Mouse (Mus musculus): ENCODE measurements at regions not wholly inside any gene's neighbourhood (a gene's known extent, or its start where the extent isn't known, plus 50 kb on each side); places are given as distances from the start of the nearest gene placed in this dataset.
A peak's percentile ranks its signal among the peaks of the same experiment; 100 is the strongest.

- H3K9ac ChIP-seq: no peak overlapping the region
- WGBS: 70% methylated on average over 1 of the region's 1 CpGs
- ATAC-seq (replicated peaks; ENCODE audit: low FRiP score): no peak
Observed at GRCm38 (mm10) chr16:78877941-78878340, 52.8 kb upstream of the Chodl start.

GRCm38 (mm10) chr16:78859006-78859405 is 71.7 kb upstream of the Chodl start:
- 85% methylated on average over 4 of the region's 4 CpGs for WGBS
- Histone ChIP-seq H3K4me1 (no peaks in the 10 kb centered on the region), H3K27ac (no peak overlapping the region), H3K9me3 (replicated peaks) (no peaks in the 10 kb centered on the region), H3K36me3 (no peaks in the 10 kb centered on the region), H3K4me2 (no peak overlapping the region), H3K4me3 (replicated peaks) (no peak overlapping the region), H3K27me3 (no peaks in the 10 kb centered on the region), H3K9ac (no peak overlapping the region)
- no peak for ATAC-seq (replicated peaks; ENCODE audit: low FRiP score)

More at GRCm38 (mm10) chr16:78877941-78878340, 52.8 kb upstream of the Chodl start:
- Histone ChIP-seq H3K4me2 (no peak overlapping the region), H3K4me3 (replicated peaks) (no peak overlapping the region), H3K27me3 (no peaks in the 10 kb centered on the region), H3K36me3 (no peaks in the 10 kb centered on the region), H3K27ac (no peak overlapping the region), H3K9me3 (replicated peaks) (no peaks in the 10 kb centered on the region), H3K4me1 (no peaks in the 10 kb centered on the region)

GRCm38 (mm10) chr16:78830957-78831356 is 99.8 kb upstream of the Chodl start:
- 68% methylated on average over 7 of the region's 7 CpGs for WGBS
- no peaks in the 10 kb centered on the region for H3K27me3 ChIP-seq
- no peak overlapping the region for H3K4me3 ChIP-seq (replicated peaks)
- H3K9ac ChIP-seq: no peak overlapping the region
- H3K4me2 ChIP-seq: no peak overlapping the region
- no peak overlapping the region for H3K27ac ChIP-seq
- no peaks in the 10 kb centered on the region for H3K9me3 ChIP-seq (replicated peaks)
- no peak for ATAC-seq (replicated peaks; ENCODE audit: low FRiP score)
- no peaks in the 10 kb centered on the region for H3K36me3 ChIP-seq
- H3K4me1 ChIP-seq: no peaks in the 10 kb centered on the region

GRCm38 (mm10) chr16:78827739-78828138 is 103.0 kb upstream of the Chodl start:
- no peaks in the 10 kb centered on the region for H3K4me1 ChIP-seq
- H3K4me3 ChIP-seq (replicated peaks): no peak overlapping the region
- H3K36me3 ChIP-seq: no peaks in the 10 kb centered on the region
- ATAC-seq (replicated peaks; ENCODE audit: low FRiP score): no peak
- H3K27ac ChIP-seq: no peak overlapping the region
- H3K9ac ChIP-seq: no peak overlapping the region
- H3K27me3 ChIP-seq: no peaks in the 10 kb centered on the region
- H3K4me2 ChIP-seq: no peak overlapping the region
- no peaks in the 10 kb centered on the region for H3K9me3 ChIP-seq (replicated peaks)
- 40% methylated on average over 3 of the region's 3 CpGs for WGBS

GRCm38 (mm10) chr16:78790064-78790463 is 140.7 kb upstream of the Chodl start:
- WGBS: 84% methylated on average over 2 of the region's 2 CpGs
- Histone ChIP-seq H3K27me3 (no peaks in the 10 kb centered on the region), H3K4me2 (no peak overlapping the region), H3K27ac (no peak overlapping the region), H3K4me3 (replicated peaks) (no peak overlapping the region), H3K9ac (no peak overlapping the region), H3K4me1 (no peaks in the 10 kb centered on the region), H3K36me3 (no peaks in the 10 kb centered on the region), H3K9me3 (replicated peaks) (no peaks in the 10 kb centered on the region)
- ATAC-seq (replicated peaks; ENCODE audit: low FRiP score): no peak

GRCm38 (mm10) chr16:78759226-78759625 is 171.5 kb upstream of the Chodl start:
- Histone ChIP-seq H3K27me3 (no peaks in the 10 kb centered on the region), H3K4me1 (no peaks in the 10 kb centered on the region), H3K27ac (no peak overlapping the region), H3K9ac (no peak overlapping the region), H3K36me3 (no peaks in the 10 kb centered on the region), H3K4me2 (no peak overlapping the region), H3K9me3 (replicated peaks) (no peaks in the 10 kb centered on the region), H3K4me3 (replicated peaks) (no peak overlapping the region)
- no peak for ATAC-seq (replicated peaks; ENCODE audit: low FRiP score)

- no peak overlapping the region for H3K9ac ChIP-seq
- H3K4me1 ChIP-seq: no peaks in the 10 kb centered on the region
- no peak overlapping the region for H3K4me3 ChIP-seq (replicated peaks)
- WGBS: 74% methylated on average over 4 of the region's 4 CpGs
- H3K27me3 ChIP-seq: no peaks in the 10 kb centered on the region
- no peaks in the 10 kb centered on the region for H3K36me3 ChIP-seq
- no peak overlapping the region for H3K4me2 ChIP-seq
- H3K9me3 ChIP-seq (replicated peaks): no peaks in the 10 kb centered on the region
- no peak overlapping the region for H3K27ac ChIP-seq
- ATAC-seq (replicated peaks; ENCODE audit: low FRiP score): no peak
Observed at GRCm38 (mm10) chr16:78737902-78738301, 161.4 kb upstream of the D16Ertd472e start.

- no peak overlapping the region for H3K4me3 ChIP-seq (replicated peaks)
- WGBS: 57% methylated on average over 13 of the region's 13 CpGs
- H3K9ac ChIP-seq: no peak overlapping the region
- H3K27ac ChIP-seq: no peak overlapping the region
- H3K9me3 ChIP-seq (replicated peaks): no peaks in the 10 kb centered on the region
- H3K27me3 ChIP-seq: no peaks in the 10 kb centered on the region
- no peaks in the 10 kb centered on the region for H3K4me1 ChIP-seq
- H3K4me2 ChIP-seq: no peak overlapping the region
- 0 out of 2 replicates have a peak, but pooled peaks have one; percentile 36 for ATAC-seq (replicated peaks; ENCODE audit: low FRiP score)
- H3K36me3 ChIP-seq: no peaks in the 10 kb centered on the region
Observed at GRCm38 (mm10) chr16:78730583-78731501, 154.3 kb upstream of the D16Ertd472e start.

- H3K9ac ChIP-seq: no peak overlapping the region
- no peak overlapping the region for H3K27ac ChIP-seq
- 76% methylated on average over 2 of the region's 2 CpGs for WGBS
- ATAC-seq (replicated peaks; ENCODE audit: low FRiP score): no peak
- H3K4me2 ChIP-seq: no peak overlapping the region
- no peaks in the 10 kb centered on the region for H3K4me1 ChIP-seq
- no peaks in the 10 kb centered on the region for H3K36me3 ChIP-seq
- no peaks in the 10 kb centered on the region for H3K9me3 ChIP-seq (replicated peaks)
- no peak overlapping the region for H3K4me3 ChIP-seq (replicated peaks)
- no peaks in the 10 kb centered on the region for H3K27me3 ChIP-seq
Observed at GRCm38 (mm10) chr16:78725541-78725940, 149.0 kb upstream of the D16Ertd472e start.

GRCm38 (mm10) chr16:78709943-78710342 is 133.4 kb upstream of the D16Ertd472e start:
- Histone ChIP-seq H3K27me3 (no peaks in the 10 kb centered on the region), H3K9me3 (replicated peaks) (no peaks in the 10 kb centered on the region), H3K27ac (no peak overlapping the region), H3K4me2 (no peak overlapping the region), H3K4me1 (no peaks in the 10 kb centered on the region), H3K9ac (no peak overlapping the region), H3K36me3 (no peaks in the 10 kb centered on the region), H3K4me3 (replicated peaks) (no peak overlapping the region)
- WGBS: 80% methylated on average over 7 of the region's 7 CpGs
- no peak for ATAC-seq (replicated peaks; ENCODE audit: low FRiP score)

- Histone ChIP-seq H3K9ac (no peak overlapping the region), H3K4me3 (replicated peaks) (no peak overlapping the region), H3K36me3 (no peaks in the 10 kb centered on the region), H3K9me3 (replicated peaks) (no peaks in the 10 kb centered on the region), H3K27ac (no peak overlapping the region), H3K4me2 (no peak overlapping the region), H3K27me3 (no peaks in the 10 kb centered on the region), H3K4me1 (no peaks in the 10 kb centered on the region)
- 75% methylated on average over 4 of the region's 4 CpGs for WGBS
- ATAC-seq (replicated peaks; ENCODE audit: low FRiP score): no peak
Observed at GRCm38 (mm10) chr16:78707566-78707965, 131.1 kb upstream of the D16Ertd472e start.

GRCm38 (mm10) chr16:78707165-78707564 is 130.7 kb upstream of the D16Ertd472e start:
- Histone ChIP-seq H3K9me3 (replicated peaks) (no peaks in the 10 kb centered on the region), H3K4me3 (replicated peaks) (no peak overlapping the region), H3K36me3 (no peaks in the 10 kb centered on the region), H3K27me3 (no peaks in the 10 kb centered on the region), H3K27ac (no peak overlapping the region), H3K4me1 (no peaks in the 10 kb centered on the region), H3K4me2 (no peak overlapping the region), H3K9ac (no peak overlapping the region)
- WGBS: 88% methylated on average over 7 of the region's 7 CpGs
- no peak for ATAC-seq (replicated peaks; ENCODE audit: low FRiP score)
